Mouse (Mus musculus) neural tube, embryonic 14.5 days (tissue): Measurements from ENCODE around the gene Epas1. TPM values are rescaled to one million over a fixed set of nuclear protein-coding genes. Genes with fewer than 3 reads are reported as not detected.

Source experiments
- ATAC-seq: fragments of 200-750 bp; cut with Nextera tagmentation; 2 replicates; pipeline ENCODE4 v1.8.0; 2017; ENCODE audit warnings: low read depth, mild to moderate bottlenecking, moderate TSS enrichment, moderate library complexity
- H3K27ac ChIP-seq: fragments of 300-500 bp; sonication (generic); 2 replicates; pipeline ENCODE4 v1.5.1; 2014; ENCODE audit warnings: low read depth, mild to moderate bottlenecking, control low read depth, low read length, moderate library complexity, mixed read lengths
- H3K27me3 ChIP-seq: fragments of 300-500 bp; sonication (generic); 2 replicates; pipeline ENCODE4 v1.6.1; 2014; ENCODE audit warnings: low read length; ENCODE audit not compliant: control insufficient read depth, insufficient read depth
- H3K36me3 ChIP-seq: fragments of 300-500 bp; sonication (generic); 2 replicates; pipeline ENCODE4 v1.6.1; 2014; ENCODE audit warnings: low read length, mixed read lengths; ENCODE audit not compliant: control insufficient read depth, insufficient read depth
- H3K4me1 ChIP-seq: fragments of 300-500 bp; sonication (generic); 2 replicates; pipeline ENCODE4 v1.6.1; 2014; ENCODE audit warnings: low read length; ENCODE audit not compliant: control insufficient read depth, insufficient read depth
- H3K4me2 ChIP-seq: fragments of 300-500 bp; sonication (generic); 2 replicates; pipeline ENCODE4 v1.6.1; 2014; ENCODE audit warnings: mild to moderate bottlenecking, low read depth, low read length, control low read depth
- H3K4me3 ChIP-seq: fragments of 300-500 bp; sonication (generic); 2 replicates; pipeline ENCODE4 v1.5.1; 2014; ENCODE audit warnings: low read depth, low read length, control low read depth, mixed read lengths
- H3K9ac ChIP-seq: fragments of 300-500 bp; sonication (generic); replicated peaks from 2 replicates; pipeline ENCODE4 v1.6.1; 2014; ENCODE audit warnings: low read depth, mild to moderate bottlenecking, control low read depth, low read length, mixed read lengths
- H3K9me3 ChIP-seq: fragments of 300-500 bp; sonication (generic); 2 replicates; pipeline ENCODE4 v1.6.1; 2016; ENCODE audit warnings: low read length; ENCODE audit not compliant: control insufficient read depth
- WGBS: fragments of 180-500 bp; shearing (Covaris S2); extraction: QIAGEN DNeasy Blood & Tissue Kit; methylation state at CpG from one replicate; pipeline ENCODE4 v1.1.7; 2014; 5-methylcytosine and 5-hydroxymethylcytosine counted together
- polyA plus RNA-seq: library from polyadenylated mRNA; unstranded; fragments of >200 nt; fragmentation: Nextera tagmentation; extraction: Ambion mirVana; gene quantifications from 2 replicates; pipeline ENCODE4 v1.2.1, GENCODE M21; 2014

Gene Epas1
- polyA plus RNA-seq, 1 experiment from 2014 or later, result 6.6 TPM

DNA sequence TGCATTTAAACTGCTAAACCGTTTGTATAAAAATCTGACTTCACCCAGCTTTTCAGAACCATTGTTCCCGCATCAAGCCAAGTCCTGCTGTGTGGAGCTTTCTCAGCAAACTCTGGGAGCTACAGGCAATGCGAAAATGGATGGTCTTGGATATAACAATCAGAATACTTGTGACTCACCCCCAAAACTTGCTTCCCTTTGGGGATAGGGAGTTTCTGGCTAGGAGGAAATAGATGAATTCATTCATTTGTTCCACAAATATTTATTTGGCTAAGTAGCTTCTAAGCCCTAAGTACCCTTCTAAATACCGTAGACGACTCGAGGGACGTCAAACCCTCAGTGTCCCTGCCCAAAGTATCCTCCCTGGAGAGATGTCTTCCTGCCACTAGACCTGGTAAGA, 27.0 kb upstream of the Epas1 start:
- Histone ChIP-seq H3K4me2 (no peak overlapping the region), H3K9me3 (no peaks in the 10 kb centered on the region), H3K36me3 (no peaks in the 10 kb centered on the region), H3K27me3 (no peaks in the 10 kb centered on the region), H3K4me1 (no peaks in the 10 kb centered on the region), H3K4me3 (no peak overlapping the region), H3K27ac (no peak overlapping the region), H3K9ac (no peak overlapping the region)
- WGBS, result 80% methylated on average over 7 of the region's 7 CpGs
- no peak for ATAC-seq

DNA sequence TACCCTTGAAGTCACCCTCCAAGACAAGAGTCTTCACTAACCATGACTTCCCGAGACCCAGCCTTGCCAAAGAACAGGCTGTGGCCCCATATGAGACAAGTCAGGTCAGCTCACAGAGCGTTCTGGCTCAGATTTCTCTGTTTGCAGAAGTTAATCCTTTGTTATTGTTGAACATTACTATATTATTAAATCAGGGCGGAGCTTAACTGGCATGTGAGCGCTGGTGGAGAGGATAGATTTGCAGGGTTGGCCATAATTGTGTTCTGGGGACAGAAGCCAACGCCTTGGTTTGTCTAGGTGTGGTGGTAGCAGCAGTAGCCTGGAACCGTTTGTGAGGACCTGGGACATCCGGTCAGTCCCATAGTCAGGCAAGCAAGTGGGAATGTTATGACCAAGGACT, 26.5 kb upstream of the Epas1 start:
- Histone ChIP-seq H3K9ac (no peak overlapping the region), H3K4me2 (no peak overlapping the region), H3K4me3 (no peak overlapping the region), H3K27me3 (no peaks in the 10 kb centered on the region), H3K4me1 (no peaks in the 10 kb centered on the region), H3K27ac (no peak overlapping the region), H3K9me3 (no peaks in the 10 kb centered on the region), H3K36me3 (no peaks in the 10 kb centered on the region)
- ATAC-seq, result no peak
- 92% methylated on average over 7 of the region's 7 CpGs for WGBS

DNA sequence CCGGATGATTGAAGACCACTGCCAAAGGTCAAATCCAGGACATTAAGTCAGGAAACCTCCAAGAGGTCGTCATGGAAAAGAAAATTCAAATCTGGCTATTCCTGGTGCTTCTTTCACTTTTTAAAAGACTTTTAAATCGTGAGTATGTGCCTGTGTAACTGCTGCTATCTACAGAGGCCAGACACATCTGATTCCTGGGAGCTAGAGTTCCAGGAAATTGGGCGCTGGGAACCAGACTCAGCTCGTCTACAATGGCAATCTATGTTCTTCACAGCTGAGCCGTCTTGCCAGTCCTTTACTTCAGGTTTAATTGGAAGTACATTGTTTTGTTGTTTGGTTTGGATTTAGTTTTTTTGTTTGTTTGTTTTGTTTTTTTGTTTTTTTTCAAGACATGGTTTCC, 22.2 kb upstream of the Epas1 start:
- no peaks in the 10 kb centered on the region for H3K9me3 ChIP-seq
- no peaks in the 10 kb centered on the region for H3K4me1 ChIP-seq
- no peak overlapping the region for H3K27ac ChIP-seq
- H3K27me3 ChIP-seq, result no peaks in the 10 kb centered on the region
- no peak overlapping the region for H3K4me3 ChIP-seq
- no peak for ATAC-seq
- WGBS, result 82% methylated on average over 6 of the region's 6 CpGs
- no peak overlapping the region for H3K9ac ChIP-seq
- no peak overlapping the region for H3K4me2 ChIP-seq
- no peaks in the 10 kb centered on the region for H3K36me3 ChIP-seq

DNA sequence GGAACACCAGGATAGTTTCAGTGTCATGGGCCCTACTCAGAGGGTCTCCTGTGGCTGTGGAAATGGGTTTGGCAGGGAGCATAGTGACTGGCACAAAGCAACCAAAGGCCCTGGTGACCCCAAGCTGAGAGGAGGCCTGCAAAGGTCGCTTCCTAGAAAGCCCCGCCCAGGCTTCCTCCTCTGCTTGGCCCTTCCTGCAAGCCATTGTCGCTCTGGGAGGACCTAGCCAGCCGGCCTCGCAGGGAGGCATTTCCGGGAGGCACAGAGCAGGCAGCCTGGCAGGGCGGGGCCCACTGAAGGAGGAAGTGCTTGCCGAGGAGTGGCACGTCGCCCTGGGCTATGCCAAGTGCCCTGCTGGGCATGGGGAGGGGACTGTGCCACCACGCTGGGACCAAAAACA, 21.5 kb upstream of the Epas1 start:
- no peak for ATAC-seq
- WGBS, result 12% methylated on average over 11 of the region's 11 CpGs
- no peaks in the 10 kb centered on the region for H3K4me1 ChIP-seq
- H3K4me2 ChIP-seq, result no peak overlapping the region
- no peaks in the 10 kb centered on the region for H3K27me3 ChIP-seq
- H3K9ac ChIP-seq, result no peak overlapping the region
- no peak overlapping the region for H3K27ac ChIP-seq
- no peaks in the 10 kb centered on the region for H3K9me3 ChIP-seq
- no peaks in the 10 kb centered on the region for H3K36me3 ChIP-seq
- no peak overlapping the region for H3K4me3 ChIP-seq

DNA sequence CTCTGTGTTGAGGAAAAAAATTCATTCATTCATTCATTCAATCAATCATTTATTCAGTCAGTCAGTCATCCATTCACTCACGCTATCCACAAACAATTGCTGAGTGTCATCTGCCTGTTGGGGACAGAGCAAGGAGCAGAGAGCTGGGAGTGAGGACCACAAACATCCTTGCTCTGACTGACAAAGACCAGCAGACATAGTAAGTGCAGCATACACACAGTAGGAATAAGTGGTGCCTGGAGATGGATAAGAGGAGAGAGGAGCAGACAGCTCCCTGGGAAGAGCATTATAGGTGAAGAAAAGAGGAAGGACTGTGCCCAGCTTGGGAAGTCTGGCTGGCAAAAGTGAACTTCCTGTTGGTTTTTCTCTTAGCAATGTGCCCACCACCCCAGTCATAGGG, 21.0 kb upstream of the Epas1 start:
- Histone ChIP-seq H3K4me1 (no peaks in the 10 kb centered on the region), H3K27me3 (no peaks in the 10 kb centered on the region), H3K9me3 (no peaks in the 10 kb centered on the region), H3K4me2 (no peak overlapping the region), H3K4me3 (no peak overlapping the region), H3K36me3 (no peaks in the 10 kb centered on the region), H3K27ac (no peak overlapping the region), H3K9ac (no peak overlapping the region)
- WGBS, result 69% methylated on average over 1 of the region's 1 CpGs
- ATAC-seq, result no peak

DNA sequence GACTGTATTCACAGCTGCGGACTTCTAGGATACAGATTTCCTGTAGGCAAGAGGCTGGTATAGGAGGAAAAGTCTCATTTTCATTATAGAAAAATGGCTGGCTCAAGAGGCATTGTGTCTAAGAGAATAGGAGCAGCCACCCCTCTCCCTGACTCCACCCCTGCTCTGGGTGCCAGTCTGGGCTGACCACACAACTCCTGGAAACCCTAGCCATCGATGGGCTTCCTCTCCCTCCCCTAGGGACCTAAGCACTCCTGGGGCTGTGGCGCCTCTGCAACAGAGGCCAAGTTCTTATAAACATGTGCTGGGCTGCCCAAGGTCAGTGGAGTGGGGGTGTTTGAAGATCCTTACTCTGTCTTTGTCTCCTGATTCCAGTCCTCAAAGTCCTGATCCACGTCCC, 19.9 kb upstream of the Epas1 start:
- Histone ChIP-seq H3K9ac (no peak overlapping the region), H3K4me1 (no peaks in the 10 kb centered on the region), H3K4me3 (no peak overlapping the region), H3K9me3 (no peaks in the 10 kb centered on the region), H3K27me3 (no peaks in the 10 kb centered on the region), H3K27ac (no peak overlapping the region), H3K36me3 (no peaks in the 10 kb centered on the region), H3K4me2 (no peak overlapping the region)
- no peak for ATAC-seq
- 86% methylated on average over 4 of the region's 4 CpGs for WGBS

DNA sequence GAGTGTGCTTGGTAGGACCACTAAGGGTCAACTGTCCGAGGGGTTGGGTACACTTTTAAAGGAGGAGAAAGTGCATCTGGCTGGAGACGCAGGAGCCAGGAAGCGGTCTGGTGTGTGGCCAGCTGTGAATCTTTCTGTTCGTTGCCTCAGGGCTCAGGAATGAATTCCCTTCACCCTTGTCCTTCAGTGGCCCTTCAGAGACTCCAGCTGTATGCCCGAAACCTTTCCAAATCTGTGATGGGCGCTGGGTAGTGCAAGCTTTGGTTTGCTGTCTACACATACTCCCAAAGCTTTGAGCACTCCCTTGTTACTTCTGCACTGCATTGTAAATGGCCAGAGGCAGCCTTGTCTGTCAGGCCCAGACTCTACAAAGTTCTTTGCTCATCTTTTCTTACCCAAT, 15.0 kb upstream of the Epas1 start:
- no peak for ATAC-seq
- H3K27me3 ChIP-seq, result no peaks in the 10 kb centered on the region
- H3K27ac ChIP-seq, result no peak overlapping the region
- no peaks in the 10 kb centered on the region for H3K36me3 ChIP-seq
- no peaks in the 10 kb centered on the region for H3K9me3 ChIP-seq
- no peaks in the 10 kb centered on the region for H3K4me1 ChIP-seq
- 80% methylated on average over 6 of the region's 6 CpGs for WGBS
- no peak overlapping the region for H3K4me2 ChIP-seq
- H3K4me3 ChIP-seq, result no peak overlapping the region
- H3K9ac ChIP-seq, result no peak overlapping the region

DNA sequence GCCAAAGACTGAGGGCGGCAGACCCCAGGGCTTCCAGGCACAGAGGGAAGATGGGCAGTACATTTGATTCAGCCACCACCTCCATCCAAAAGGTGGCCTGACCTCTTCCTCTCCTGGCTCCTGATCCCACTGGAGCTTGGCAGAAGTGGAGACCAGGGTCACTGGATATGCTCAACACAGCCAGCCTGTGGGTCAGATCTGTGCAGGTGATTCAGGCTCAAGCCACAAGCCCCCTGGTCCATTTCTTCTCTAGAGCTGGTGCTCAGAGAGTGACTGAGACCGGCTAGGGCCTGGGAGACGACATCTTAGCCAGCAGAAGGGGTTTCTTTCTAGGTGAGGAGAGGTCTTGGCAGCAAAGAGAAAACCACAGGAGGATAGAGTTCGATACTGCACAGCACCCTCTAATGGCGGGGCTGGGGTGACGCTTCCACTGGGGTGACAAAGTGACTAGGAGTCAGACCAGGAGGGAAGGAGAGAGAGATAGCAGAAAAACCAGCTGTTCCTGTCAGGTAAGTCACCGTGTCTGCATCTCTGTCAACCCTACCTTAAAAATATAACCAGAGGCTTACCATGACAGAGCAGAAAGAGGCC, 10.1 kb upstream of the Epas1 start:
- Histone ChIP-seq H3K9ac (no peak overlapping the region), H3K36me3 (no peaks in the 10 kb centered on the region), H3K4me1 (no peaks in the 10 kb centered on the region), H3K4me2 (no peak overlapping the region), H3K4me3 (no peak overlapping the region), H3K9me3 (no peaks in the 10 kb centered on the region), H3K27me3 (no peaks in the 10 kb centered on the region), H3K27ac (no peak overlapping the region)
- WGBS, result 93% methylated on average over 7 of the region's 7 CpGs
- no peak for ATAC-seq

DNA sequence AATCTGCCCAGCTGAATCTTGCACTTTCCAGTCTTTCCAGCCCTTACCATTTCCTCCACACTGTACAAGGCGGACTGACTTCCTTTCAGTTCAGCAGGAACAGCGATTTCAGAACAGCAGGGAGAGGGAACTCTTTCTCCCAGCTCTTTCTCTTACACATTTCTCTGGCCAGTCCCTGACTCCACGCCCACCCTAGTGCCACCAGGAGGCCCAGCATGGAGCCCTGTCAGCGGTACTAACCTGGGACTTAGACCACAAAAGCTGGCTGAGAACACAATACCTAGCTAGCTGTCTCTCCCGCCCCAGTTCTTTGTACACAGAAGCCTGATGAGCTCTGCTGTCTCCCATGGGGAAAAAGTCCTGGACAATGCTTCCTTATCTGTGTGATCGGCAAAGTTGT, 8.6 kb upstream of the Epas1 start:
- H3K4me3 ChIP-seq, result no peak overlapping the region
- no peaks in the 10 kb centered on the region for H3K4me1 ChIP-seq
- H3K9me3 ChIP-seq, result no peaks in the 10 kb centered on the region
- H3K36me3 ChIP-seq, result no peaks in the 10 kb centered on the region
- H3K27me3 ChIP-seq, result no peaks in the 10 kb centered on the region
- no peak overlapping the region for H3K9ac ChIP-seq
- H3K4me2 ChIP-seq, result no peak overlapping the region
- H3K27ac ChIP-seq, result no peak overlapping the region
- 36% methylated on average over 6 of the region's 6 CpGs for WGBS
- ATAC-seq, result no peak
